14 mouse cellular contexts compared by ENCODE assay signal in the genomic region with DNA sequence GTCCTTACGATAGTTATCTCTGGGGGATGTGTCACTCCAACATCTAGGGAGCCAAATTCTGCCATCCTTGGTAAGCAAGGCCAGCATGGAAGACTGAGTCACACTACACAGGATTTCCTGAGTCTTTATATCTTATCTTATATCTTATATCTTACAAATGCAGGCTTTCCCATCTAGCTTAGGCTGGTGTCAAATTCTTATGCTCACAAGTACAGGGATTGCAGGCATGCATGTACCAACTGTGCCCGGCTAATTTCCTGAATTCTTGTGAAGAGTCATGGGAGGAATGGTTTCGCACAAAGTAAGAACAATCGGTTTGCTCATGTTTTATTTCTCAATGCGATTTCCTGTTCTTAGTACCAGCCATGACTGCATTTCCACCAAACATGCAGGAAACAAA. TPM values are rescaled to one million over a fixed set of nuclear protein-coding genes. Genes with fewer than 3 reads are reported as not detected.
"Had no signal": no experiment of that assay in that cellular context is flagged by ENCODE, and none has a peak within 500 bp of the region (broad histone marks: within the 10 kb centered on the region; RNA-seq: fewer than 3 reads in every experiment).

No protein-coding gene starts in this region.

- DNase-seq: left cerebral cortex, postnatal 4 days; liver; liver, embryonic 13.5 days; liver, postnatal 0 days; lung, adult 18-20 months; lung, adult 2 months; lung, embryonic 14.5 days; lung, postnatal 10 days; lung, postnatal 14 days; lung, postnatal 36 days; lung, postnatal 4 days; midbrain, embryonic 14.5 days had no signal

RNA-seq across cellular contexts. Expression of gene Rassf6, which starts 20.0 kb away (rescaled TPM):
- total RNA-seq: megakaryocyte, adult 5-6 weeks; megakaryocyte-erythroid progenitor cell, adult 5-6 weeks had no signal
